Comparison of ENCODE assay signal across 15 mouse cellular contexts in the genomic region with DNA sequence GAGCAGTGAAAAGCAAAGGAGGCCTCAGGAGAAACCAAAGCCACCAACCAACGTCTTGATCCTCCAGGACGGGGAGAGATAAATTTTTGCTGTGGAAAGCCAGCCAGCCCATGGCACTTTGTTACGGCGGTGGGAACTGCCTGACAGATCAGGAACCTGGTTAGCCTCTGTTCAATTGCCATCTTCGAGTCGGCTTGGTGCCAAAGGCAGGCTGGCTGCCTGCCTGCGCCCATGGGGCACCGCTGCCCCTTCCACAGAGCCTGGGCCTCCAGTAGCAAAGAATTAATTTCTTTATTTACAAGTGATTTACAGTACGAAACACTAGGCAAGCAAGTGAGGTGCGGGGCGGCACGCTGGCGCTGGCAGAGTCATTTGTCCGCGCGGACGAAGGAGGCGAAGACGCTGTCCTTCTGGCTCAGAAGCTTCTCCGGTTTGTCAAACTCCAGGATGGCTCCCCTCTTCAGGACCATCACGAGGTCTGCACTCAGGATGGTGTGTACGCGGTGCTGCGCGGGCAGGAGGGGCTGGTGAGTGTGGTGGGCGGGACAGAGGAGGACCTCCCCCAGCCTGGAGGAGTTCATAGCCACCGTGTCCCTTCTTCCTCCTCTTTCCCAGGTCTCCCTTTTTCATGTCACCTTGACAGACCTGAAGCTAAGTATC. TPM values are rescaled to one million over a fixed set of nuclear protein-coding genes. Genes with fewer than 3 reads are reported as not detected.
DNase-seq lines count a peak whose midpoint lies in the region; ATAC-seq lines count a peak whose summit lies in the region.
"Had no signal": no experiment of that assay in that cellular context is flagged by ENCODE, and none has a peak within 500 bp of the region (broad histone marks: within the 10 kb centered on the region; RNA-seq: fewer than 3 reads in every experiment).

No protein-coding gene starts in this region.

- H3K27ac ChIP-seq in midbrain, embryonic 16.5 days (ENCODE audit: low read length) = peak overlapping the region; percentile 3; the same call in 1 of the 2 replicates
- H3K27ac ChIP-seq in midbrain, embryonic 11.5 days (ENCODE audit: low read depth, low read length) = no peak overlapping the region
- H3K27ac ChIP-seq in neural tube, embryonic 14.5 days (ENCODE audit: low read depth, low read length) = peak overlapping the region; percentile 16
- H3K27ac ChIP-seq in heart, embryonic 11.5 days (ENCODE audit: low read depth, low read length) = no peak overlapping the region
- H3K27ac ChIP-seq: liver, embryonic 15.5 days had no signal

- ATAC-seq in midbrain, embryonic 16.5 days = no peak
- ATAC-seq in midbrain, embryonic 11.5 days (ENCODE audit: low FRiP score) = no peak
- no peak for ATAC-seq in neural tube, embryonic 14.5 days (ENCODE audit: low read depth)
- ATAC-seq in heart, embryonic 11.5 days (replicated peaks; ENCODE audit: insufficient number of reproducible peaks, low FRiP score, low TSS enrichment) = no peak
- ATAC-seq: CD4-positive, CD25-positive, alpha-beta regulatory T cell, adult 4 months; intestine, postnatal 0 days had no signal

- intact Hi-C loops in heart, postnatal 14 days (cut with DNase I) = no loop called here

- no peaks in the 10 kb centered on the region; the same call in 1 of the 2 replicates for H3K27me3 ChIP-seq in midbrain, embryonic 16.5 days (ENCODE audit: control insufficient read depth, insufficient read depth, low read depth, low read length)
- peaks cover 5% of the 10 kb centered on the region for H3K27me3 ChIP-seq in midbrain, embryonic 11.5 days (ENCODE audit: control insufficient read depth, insufficient read depth, low read length)
- H3K27me3 ChIP-seq in neural tube, embryonic 14.5 days (ENCODE audit: control insufficient read depth, insufficient read depth, low read length) = no peaks in the 10 kb centered on the region
- H3K27me3 ChIP-seq in heart, embryonic 11.5 days (ENCODE audit: control insufficient read depth, insufficient read depth, low read length) = peaks cover 8% of the 10 kb centered on the region

- 75% methylated on average over 27 of the region's 27 CpGs for WGBS in midbrain, embryonic 16.5 days
- WGBS in midbrain, embryonic 11.5 days = 88% methylated on average over 27 of the region's 27 CpGs
- 68% methylated on average over 27 of the region's 27 CpGs for WGBS in neural tube, embryonic 14.5 days
- 81% methylated on average over 27 of the region's 27 CpGs for WGBS in heart, embryonic 11.5 days (ENCODE audit: insufficient replicate concordance)

- DNase-seq in heart, postnatal 14 days = peak; percentile 40 to 47
- no peak for DNase-seq in heart, adult 9 months (ENCODE audit: low spot score in 2 of 2)
- DNase-seq in midbrain, embryonic 11.5 days (ENCODE audit: low spot score, missing footprints) = no peak
- peak; percentile 93 to 95 for DNase-seq in cerebellum, postnatal 10 days
- no peak for DNase-seq in testis, postnatal 14 days (ENCODE audit: low spot score)
- DNase-seq: gastrocnemius, postnatal 14 days; kidney, postnatal 36 days; lung, postnatal 4 days had no signal

- H3K4me2 ChIP-seq in midbrain, embryonic 16.5 days (ENCODE audit: low read length) = no peak overlapping the region
- H3K4me2 ChIP-seq in midbrain, embryonic 11.5 days = no peak overlapping the region
- no peak overlapping the region; the same call in 1 of the 2 replicates for H3K4me2 ChIP-seq in neural tube, embryonic 14.5 days (ENCODE audit: low read depth, low read length)
- no peak overlapping the region for H3K4me2 ChIP-seq in heart, embryonic 11.5 days
- H3K4me2 ChIP-seq: liver, embryonic 15.5 days had no signal

- H3K36me3 ChIP-seq in midbrain, embryonic 16.5 days (ENCODE audit: control insufficient read depth, insufficient read depth, low read length) = no peaks in the 10 kb centered on the region
- no peaks in the 10 kb centered on the region for H3K36me3 ChIP-seq in midbrain, embryonic 11.5 days (ENCODE audit: control insufficient read depth, insufficient read depth, low read length)
- H3K36me3 ChIP-seq in neural tube, embryonic 14.5 days (ENCODE audit: control insufficient read depth, insufficient read depth, low read length) = no peaks in the 10 kb centered on the region
- no peaks in the 10 kb centered on the region for H3K36me3 ChIP-seq in heart, embryonic 11.5 days (ENCODE audit: control insufficient read depth, insufficient read depth, low read length)
- H3K36me3 ChIP-seq: liver, embryonic 15.5 days had no signal

- no peak overlapping the region for H3K4me3 ChIP-seq in midbrain, embryonic 16.5 days (ENCODE audit: low read depth, low read length)
- no peak overlapping the region for H3K4me3 ChIP-seq in midbrain, embryonic 11.5 days (ENCODE audit: low read depth, low read length)
- H3K4me3 ChIP-seq in neural tube, embryonic 14.5 days (ENCODE audit: low read depth, low read length) = no peak overlapping the region
- no peak overlapping the region for H3K4me3 ChIP-seq in heart, embryonic 11.5 days (ENCODE audit: low read depth, low read length)
- H3K4me3 ChIP-seq: liver, embryonic 15.5 days had no signal

- no peak overlapping the region for H3K9ac ChIP-seq in midbrain, embryonic 16.5 days (ENCODE audit: low read depth, low read length)
- H3K9ac ChIP-seq in midbrain, embryonic 11.5 days (ENCODE audit: low read length) = no peak overlapping the region
- H3K9ac ChIP-seq in neural tube, embryonic 14.5 days (replicated peaks; ENCODE audit: low read depth, low read length) = no peak overlapping the region
- H3K9ac ChIP-seq in heart, embryonic 11.5 days (ENCODE audit: low read depth, low read length) = no peak overlapping the region
- H3K9ac ChIP-seq: liver, embryonic 15.5 days had no signal

- H3K4me1 ChIP-seq in midbrain, embryonic 16.5 days (ENCODE audit: control insufficient read depth, insufficient read depth, low read length) = peaks cover 7% of the 10 kb centered on the region; the same call in 1 of the 2 replicates
- no peaks in the 10 kb centered on the region for H3K4me1 ChIP-seq in midbrain, embryonic 11.5 days (ENCODE audit: control insufficient read depth, insufficient read depth, low read length)
- peaks cover 6% of the 10 kb centered on the region; the same call in 1 of the 2 replicates for H3K4me1 ChIP-seq in neural tube, embryonic 14.5 days (ENCODE audit: control insufficient read depth, insufficient read depth, low read length)
- peaks cover 2% of the 10 kb centered on the region; the same call in 1 of the 2 replicates for H3K4me1 ChIP-seq in heart, embryonic 11.5 days (ENCODE audit: control insufficient read depth, insufficient read depth, low read length)

- H3K9me3 ChIP-seq in midbrain, embryonic 16.5 days (replicated peaks; ENCODE audit: control insufficient read depth, low read length, poor library complexity, severe bottlenecking) = no peaks in the 10 kb centered on the region
- H3K9me3 ChIP-seq in midbrain, embryonic 11.5 days (ENCODE audit: control insufficient read depth, low read length) = no peaks in the 10 kb centered on the region
- H3K9me3 ChIP-seq in neural tube, embryonic 14.5 days (ENCODE audit: control insufficient read depth, low read length) = no peaks in the 10 kb centered on the region
- H3K9me3 ChIP-seq in heart, embryonic 11.5 days (replicated peaks; ENCODE audit: control insufficient read depth, low read length) = no peaks in the 10 kb centered on the region
- H3K9me3 ChIP-seq: liver, embryonic 15.5 days had no signal

RNA-seq across cellular contexts. Expression of gene Kcnj11, which starts 3.8 kb away (rescaled TPM):
- total RNA-seq in heart, postnatal 14 days (2021) = 10 to 100 TPM; 82.8 to 85.0 TPM
- polyA plus RNA-seq in midbrain, embryonic 16.5 days (2015; fragmentation: Nextera tagmentation; extraction: Ambion mirVana) = 2.4 and 2.8 TPM in 2 replicates
- polyA plus RNA-seq in midbrain, embryonic 11.5 days (2014; fragmentation: Nextera tagmentation; extraction: Ambion mirVana) = 0.07 and 0.49 TPM in 2 replicates
- polyA plus RNA-seq in neural tube, embryonic 14.5 days (2014; fragmentation: Nextera tagmentation; extraction: Ambion mirVana) = 1.4 and 1.7 TPM in 2 replicates
- polyA plus RNA-seq in heart, embryonic 11.5 days (2014; fragmentation: Nextera tagmentation; extraction: Ambion mirVana) = 5.3 and 5.9 TPM in 2 replicates
- polyA plus RNA-seq: CD4-positive, CD25-positive, alpha-beta regulatory T cell, adult 4 months; spleen, adult 2 months had no signal

Comparison
In these comparisons a context has a peak if more than half of its experiments do, and no peak if none do; other contexts are left out.
1. DNase-seq: peak in heart, postnatal 14 days (2 of 2) and cerebellum, postnatal 10 days (2 of 2); none in heart, adult 9 months (0 of 2), midbrain, embryonic 11.5 days (single experiment) and testis, postnatal 14 days (single experiment).
2. H3K27ac ChIP-seq: peak in midbrain, embryonic 16.5 days (single experiment) and neural tube, embryonic 14.5 days (single experiment); none in midbrain, embryonic 11.5 days (single experiment) and heart, embryonic 11.5 days (single experiment).